Mouse (Mus musculus): ENCODE measurements at regions not wholly inside any gene's neighbourhood (a gene's known extent, or its start where the extent isn't known, plus 50 kb on each side); places are given as distances from the start of the nearest gene placed in this dataset.

DNA sequence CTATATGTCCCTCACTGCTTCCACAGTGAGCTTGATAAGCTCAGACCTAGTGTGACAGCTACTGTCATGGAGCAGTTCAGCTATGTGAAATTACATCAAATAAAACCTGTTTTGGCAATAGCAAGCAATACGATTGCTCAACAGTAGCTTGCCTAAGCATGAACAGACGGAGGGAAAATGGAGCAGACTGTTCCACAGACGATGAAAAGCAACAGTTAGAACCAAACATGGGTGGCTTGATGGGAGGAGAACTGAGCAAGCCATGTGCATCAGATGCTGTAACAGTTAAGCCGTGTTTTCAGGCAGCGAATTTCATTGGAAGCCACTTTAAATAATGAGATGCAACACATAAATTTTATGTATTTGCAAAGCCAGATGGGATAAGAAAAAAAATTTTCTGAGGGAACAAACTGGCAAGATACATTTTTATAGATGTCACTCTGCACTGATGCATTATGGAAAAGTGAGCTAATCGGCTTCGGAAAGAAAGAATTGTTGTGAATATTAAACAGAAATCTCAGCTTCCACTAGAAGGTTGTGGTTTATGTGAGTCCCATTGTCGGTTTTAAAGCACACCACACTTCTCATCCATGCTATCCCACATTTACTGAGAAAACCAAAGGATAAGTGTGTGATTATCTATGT, 270.9 kb upstream of the 2610001J05Rik start:
- TF ChIP-seq CTCF (IDR thresholded peaks at IDR 0.05; ENCODE audit: extremely low read depth, insufficient read depth, low read length): no peak
- TF ChIP-seq POLR2A (IDR thresholded peaks at IDR 0.05; ENCODE audit: extremely low read depth, insufficient read depth, low read length): no peak

Measured in cortical plate, adult 2 months (tissue).